Mouse (Mus musculus): ENCODE results near the gene Fhl1. TPM values are rescaled to one million over a fixed set of nuclear protein-coding genes. Genes with fewer than 3 reads are reported as not detected.

Fhl1 gene
- polyA plus RNA-seq, 1 experiment = 174 TPM

DNA sequence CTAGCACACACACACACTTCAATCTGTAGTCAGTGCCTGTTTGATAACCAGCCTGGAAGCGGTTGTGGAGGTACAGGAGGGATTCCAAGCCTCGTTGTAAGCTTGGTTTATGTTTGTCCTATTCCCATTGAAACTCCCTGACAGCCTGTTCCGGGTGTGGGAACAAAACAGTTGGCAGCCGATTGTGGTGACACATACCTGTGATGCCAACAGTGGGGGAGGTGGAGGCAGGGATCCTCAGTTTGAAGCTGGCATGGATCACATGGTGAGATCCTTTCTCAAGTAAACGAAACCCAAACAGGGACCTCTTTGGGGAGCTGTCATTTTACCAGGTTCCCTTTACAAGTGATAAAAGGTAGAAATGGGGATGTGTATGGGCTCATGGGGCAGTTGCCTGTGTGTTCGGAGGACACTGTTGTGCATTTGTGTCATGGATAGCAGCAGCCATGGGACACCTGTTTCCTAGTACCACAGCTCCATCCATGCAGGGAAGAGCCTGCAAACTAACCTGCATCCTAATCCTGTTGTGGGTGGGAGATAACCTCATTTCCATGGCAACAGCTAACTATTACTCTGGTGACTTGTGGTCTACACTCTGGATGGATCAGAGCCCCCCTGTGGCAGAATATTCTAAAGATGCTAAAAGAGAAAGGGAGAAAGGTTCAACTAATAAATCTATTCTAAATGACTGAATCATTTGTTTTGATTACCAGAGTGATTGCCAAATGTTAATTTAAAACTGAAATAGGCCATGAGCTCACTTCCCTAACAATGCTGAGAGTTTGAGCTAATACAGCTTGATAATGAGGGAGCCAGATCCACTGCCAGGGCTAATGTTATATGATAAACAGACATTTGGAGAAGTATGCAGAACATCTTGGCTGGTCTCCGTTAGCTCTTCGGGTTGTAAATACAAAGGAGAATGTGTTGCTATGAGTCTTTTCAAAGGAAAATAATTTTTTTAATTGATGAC, 22.0 kb downstream of the Fhl1 start:
- WGBS = 30% methylated on average over 8 of the region's 8 CpGs

DNA sequence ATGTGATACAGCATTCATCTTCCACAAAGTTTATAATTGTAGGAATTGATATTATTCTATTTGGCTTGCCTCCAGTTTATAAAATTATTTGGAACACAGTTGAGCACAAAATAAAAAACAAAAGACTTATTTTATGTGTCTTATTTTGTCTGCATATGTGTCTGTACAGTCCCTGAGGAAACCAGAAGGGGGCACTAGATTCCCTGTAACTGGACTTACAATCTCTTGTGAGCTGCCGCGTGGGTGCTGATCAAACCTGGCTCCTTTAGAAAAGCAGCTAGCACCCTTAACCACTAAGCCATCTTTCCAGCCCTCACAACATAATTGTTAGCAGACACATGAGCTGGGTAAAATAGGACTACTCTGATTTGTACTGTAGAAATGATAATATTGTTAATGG, 24.1 kb downstream of the Fhl1 start:
- 36% methylated on average over 2 of the region's 2 CpGs for WGBS
- TF ChIP-seq CTCF (IDR thresholded peaks at IDR 0.05; ENCODE audit: borderline replicate concordance, insufficient read depth, low read depth, low read length) (no peak), POLR2A (IDR thresholded peaks at IDR 0.05; ENCODE audit: borderline replicate concordance, insufficient read depth, low read length) (no peak)
- Histone ChIP-seq H3K4me3 (replicated peaks; ENCODE audit: insufficient read depth, low read depth, low read length) (no peak overlapping the region), H3K27ac (ENCODE audit: insufficient read depth, low read length) (no peak overlapping the region), H3K27me3 (ENCODE audit: control insufficient read depth, insufficient read depth, low read length) (no peaks in the 10 kb centered on the region), H3K4me1 (ENCODE audit: control insufficient read depth, insufficient read depth, low read length) (no peaks in the 10 kb centered on the region; the same call in 1 of the 2 replicates)
- DNase-seq = peak; percentile 22 to 30

More for the DNA sequence above, 22.0 kb downstream of the Fhl1 start:
- Histone ChIP-seq H3K27me3 (ENCODE audit: control insufficient read depth, insufficient read depth, low read length) (no peaks in the 10 kb centered on the region), H3K4me3 (replicated peaks; ENCODE audit: insufficient read depth, low read depth, low read length) (no peak overlapping the region), H3K4me1 (ENCODE audit: control insufficient read depth, insufficient read depth, low read length) (no peaks in the 10 kb centered on the region; the same call in 1 of the 2 replicates), H3K27ac (ENCODE audit: insufficient read depth, low read length) (no peak overlapping the region; the same call in 1 of the 2 replicates)
- TF ChIP-seq POLR2A (IDR thresholded peaks at IDR 0.05; ENCODE audit: borderline replicate concordance, insufficient read depth, low read length) (no peak), CTCF (IDR thresholded peaks at IDR 0.05; ENCODE audit: borderline replicate concordance, insufficient read depth, low read depth, low read length) (no peak)
- peak; percentile 57 to 79 for DNase-seq

DNA sequence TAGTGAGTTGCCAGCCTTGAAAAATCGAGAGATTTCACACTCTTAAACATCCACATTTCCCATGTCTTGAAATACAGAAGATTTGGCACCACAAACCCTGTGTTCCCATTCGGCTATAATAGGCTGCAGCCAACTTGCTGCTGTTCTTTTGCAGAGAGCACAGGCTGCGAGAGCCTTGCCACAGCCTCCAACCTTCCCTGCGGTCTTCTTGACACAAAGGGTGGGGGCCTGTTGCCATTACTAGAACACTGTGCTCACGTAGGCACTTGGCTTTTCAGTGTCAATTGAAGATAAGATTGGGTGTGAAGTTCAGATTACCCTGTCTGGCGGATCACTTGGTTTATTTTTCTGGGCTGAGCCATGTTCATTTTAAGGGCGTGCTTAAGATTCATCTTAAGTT, 24.8 kb downstream of the Fhl1 start:
- DNase-seq = no peak
- no peaks in the 10 kb centered on the region for H3K27me3 ChIP-seq (ENCODE audit: control insufficient read depth, insufficient read depth, low read length)
- TF ChIP-seq POLR2A (IDR thresholded peaks at IDR 0.05; ENCODE audit: borderline replicate concordance, insufficient read depth, low read length) (no peak), CTCF (IDR thresholded peaks at IDR 0.05; ENCODE audit: borderline replicate concordance, insufficient read depth, low read depth, low read length) (no peak)
- H3K4me1 ChIP-seq (ENCODE audit: control insufficient read depth, insufficient read depth, low read length) = no peaks in the 10 kb centered on the region; the same call in 1 of the 2 replicates
- H3K27ac ChIP-seq (ENCODE audit: insufficient read depth, low read length) = no peak overlapping the region
- H3K4me3 ChIP-seq (replicated peaks; ENCODE audit: insufficient read depth, low read depth, low read length) = no peak overlapping the region
- 69% methylated on average over 7 of the region's 7 CpGs for WGBS

DNA sequence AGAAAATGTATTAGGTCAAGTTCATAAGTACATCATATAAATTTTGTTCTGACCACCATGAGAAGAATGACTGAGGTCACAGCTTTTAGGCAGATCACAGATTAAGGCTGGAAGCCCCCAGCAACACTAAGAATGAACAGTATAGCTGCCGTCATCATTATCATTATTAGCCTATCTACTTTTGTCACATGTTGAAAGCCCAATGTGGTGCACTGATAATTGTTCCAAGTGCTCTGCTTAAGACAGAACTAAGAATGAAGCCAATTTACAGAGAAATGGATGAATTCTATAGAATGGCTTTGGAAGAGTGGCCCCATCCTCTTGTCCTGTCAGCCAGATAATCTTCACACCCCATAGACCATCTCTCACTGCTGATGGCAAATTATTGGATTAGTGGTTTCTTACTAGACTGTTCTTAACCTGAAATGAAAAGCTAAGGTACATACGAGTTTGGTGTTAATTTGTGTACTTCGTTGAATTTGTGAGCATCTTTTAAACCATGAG, 28.7 kb downstream of the Fhl1 start:
- H3K27ac ChIP-seq (ENCODE audit: insufficient read depth, low read length) = no peak overlapping the region
- no peak for DNase-seq
- H3K27me3 ChIP-seq (ENCODE audit: control insufficient read depth, insufficient read depth, low read length) = no peaks in the 10 kb centered on the region
- no peak overlapping the region for H3K4me3 ChIP-seq (replicated peaks; ENCODE audit: insufficient read depth, low read depth, low read length)
- TF ChIP-seq CTCF (IDR thresholded peaks at IDR 0.05; ENCODE audit: borderline replicate concordance, insufficient read depth, low read depth, low read length) (no peak), POLR2A (IDR thresholded peaks at IDR 0.05; ENCODE audit: borderline replicate concordance, insufficient read depth, low read length) (no peak)
- 91% methylated on average over 3 of the region's 3 CpGs for WGBS
- no peaks in the 10 kb centered on the region for H3K4me1 ChIP-seq (ENCODE audit: control insufficient read depth, insufficient read depth, low read length)

DNA sequence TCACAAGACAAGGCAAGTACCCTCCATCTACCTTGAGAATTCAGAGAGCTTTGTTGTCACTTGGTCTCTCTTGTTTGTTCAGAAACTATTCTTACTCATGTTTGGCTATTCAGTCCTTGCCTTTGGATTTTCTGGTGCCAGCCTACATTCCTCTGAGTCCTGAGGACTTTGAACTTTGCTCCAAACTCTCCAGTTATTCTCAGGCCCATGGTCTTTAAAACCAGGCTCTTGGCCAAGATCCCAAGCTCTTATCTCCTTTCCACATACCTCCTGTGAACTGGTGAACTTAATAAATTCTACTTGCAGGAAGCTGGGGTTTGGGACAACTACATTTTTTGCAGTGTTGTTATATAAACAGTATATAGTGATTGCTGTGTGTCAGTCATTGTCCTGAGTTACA, 38.3 kb downstream of the Fhl1 start:
- H3K27me3 ChIP-seq (ENCODE audit: control insufficient read depth, insufficient read depth, low read length) = no peaks in the 10 kb centered on the region
- no peaks in the 10 kb centered on the region for H3K4me1 ChIP-seq (ENCODE audit: control insufficient read depth, insufficient read depth, low read length)
- TF ChIP-seq CTCF (IDR thresholded peaks at IDR 0.05; ENCODE audit: borderline replicate concordance, insufficient read depth, low read depth, low read length) = no peak
- no peak for TF ChIP-seq POLR2A (IDR thresholded peaks at IDR 0.05; ENCODE audit: borderline replicate concordance, insufficient read depth, low read length)
- no peak overlapping the region for H3K4me3 ChIP-seq (replicated peaks; ENCODE audit: insufficient read depth, low read depth, low read length)
- no peak for DNase-seq
- no peak overlapping the region for H3K27ac ChIP-seq (ENCODE audit: insufficient read depth, low read length)

DNA sequence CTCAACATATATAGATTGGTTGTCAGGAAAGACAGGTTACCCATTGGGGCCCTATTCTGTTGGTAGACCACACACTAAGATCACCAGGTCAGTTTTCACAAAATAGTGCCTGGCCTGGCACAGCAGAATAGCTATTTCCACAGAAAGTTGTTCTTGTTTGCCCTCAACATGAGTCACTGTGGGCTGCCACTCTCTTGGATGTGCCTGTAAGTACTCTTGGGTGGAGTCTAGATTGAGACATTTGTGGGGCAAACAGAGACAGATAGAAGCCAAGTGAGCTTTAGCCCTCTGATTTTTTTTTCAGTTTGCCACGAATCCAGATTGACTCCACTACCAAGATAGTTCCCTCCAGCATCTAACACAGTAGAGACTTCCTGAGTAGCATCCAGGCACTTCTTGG, 40.2 kb downstream of the Fhl1 start:
- Histone ChIP-seq H3K27ac (ENCODE audit: insufficient read depth, low read length) (no peak overlapping the region), H3K27me3 (ENCODE audit: control insufficient read depth, insufficient read depth, low read length) (no peaks in the 10 kb centered on the region), H3K4me1 (ENCODE audit: control insufficient read depth, insufficient read depth, low read length) (no peaks in the 10 kb centered on the region), H3K4me3 (replicated peaks; ENCODE audit: insufficient read depth, low read depth, low read length) (no peak overlapping the region)
- 60% methylated on average over 1 of the region's 1 CpGs for WGBS
- no peak for DNase-seq
- TF ChIP-seq CTCF (IDR thresholded peaks at IDR 0.05; ENCODE audit: borderline replicate concordance, insufficient read depth, low read depth, low read length) = no peak
- TF ChIP-seq POLR2A (IDR thresholded peaks at IDR 0.05; ENCODE audit: borderline replicate concordance, insufficient read depth, low read length) = no peak

DNA sequence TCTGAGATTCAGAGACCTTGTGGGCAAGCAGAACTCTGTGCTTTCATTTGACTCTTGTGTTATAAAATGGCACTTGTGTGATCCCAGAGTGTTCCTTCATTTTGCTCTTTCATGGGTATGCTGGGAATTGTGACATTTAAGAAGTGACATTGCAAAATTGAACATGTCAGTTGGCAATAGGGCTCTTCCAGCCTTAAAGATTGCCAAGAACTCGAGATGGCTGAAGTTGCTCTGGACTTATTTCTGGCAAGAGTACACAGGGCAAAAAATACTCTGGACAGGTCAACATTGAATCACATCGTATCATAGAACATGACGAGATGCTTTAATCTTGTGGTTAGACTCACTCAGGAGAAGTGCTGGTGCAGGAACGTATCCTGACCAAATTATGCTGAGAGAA, 41.7 kb downstream of the Fhl1 start:
- Histone ChIP-seq H3K4me1 (ENCODE audit: control insufficient read depth, insufficient read depth, low read length) (no peaks in the 10 kb centered on the region), H3K27ac (ENCODE audit: insufficient read depth, low read length) (no peak overlapping the region), H3K4me3 (replicated peaks; ENCODE audit: insufficient read depth, low read depth, low read length) (no peak overlapping the region), H3K27me3 (ENCODE audit: control insufficient read depth, insufficient read depth, low read length) (no peaks in the 10 kb centered on the region)
- DNase-seq = no peak
- no peak for TF ChIP-seq CTCF (IDR thresholded peaks at IDR 0.05; ENCODE audit: borderline replicate concordance, insufficient read depth, low read depth, low read length)
- TF ChIP-seq POLR2A (IDR thresholded peaks at IDR 0.05; ENCODE audit: borderline replicate concordance, insufficient read depth, low read length) = no peak
- 61% methylated on average over 4 of the region's 4 CpGs for WGBS

Measured in cerebellum, adult 2 months (tissue).